Mouse (Mus musculus): Measurements from ENCODE around the gene Gm6793. TPM values are rescaled to one million over a fixed set of nuclear protein-coding genes. Genes with fewer than 3 reads are reported as not detected.

The Gm6793 gene
- total RNA-seq (2015) (0.17 TPM in 1 of 2 replicates, not detected in the other), total RNA-seq (2017) (0.14 and 0.33 TPM in 2 replicates)

- ATAC-seq (replicated peaks; ENCODE audit: poor library complexity): no peak
These were observed at the start of gene Gm6793 for GRCm38 (mm10) chr8:112014936-112015335. Gene Gm6793, minus strand, starts transcription at chr8:112015036.

- peak; percentile 85 for ATAC-seq (replicated peaks; ENCODE audit: poor library complexity)
These were observed 46.5 kb upstream of the Gm6793 start for GRCm38 (mm10) chr8:112061372-112061771.

GRCm38 (mm10) chr8:112054456-112054855, 39.6 kb upstream of the Gm6793 start:
- ATAC-seq (replicated peaks; ENCODE audit: poor library complexity): no peak

GRCm38 (mm10) chr8:112051537-112051936, 36.7 kb upstream of the Gm6793 start:
- no peak for ATAC-seq (replicated peaks; ENCODE audit: poor library complexity)

GRCm38 (mm10) chr8:112049984-112050383, 35.1 kb upstream of the Gm6793 start:
- no peak for ATAC-seq (replicated peaks; ENCODE audit: poor library complexity)

- no peak for ATAC-seq (replicated peaks; ENCODE audit: poor library complexity)
These were observed 33.5 kb upstream of the Gm6793 start for GRCm38 (mm10) chr8:112048293-112048692.

GRCm38 (mm10) chr8:112045896-112046295, 31.1 kb upstream of the Gm6793 start:
- ATAC-seq (replicated peaks; ENCODE audit: poor library complexity): peak; percentile 99

- no peak for ATAC-seq (replicated peaks; ENCODE audit: poor library complexity)
These were observed 30.3 kb upstream of the Gm6793 start for GRCm38 (mm10) chr8:112045182-112045581.

GRCm38 (mm10) chr8:112037521-112037920, 22.7 kb upstream of the Gm6793 start:
- no peak for ATAC-seq (replicated peaks; ENCODE audit: poor library complexity)

GRCm38 (mm10) chr8:112034603-112035002, 19.8 kb upstream of the Gm6793 start:
- peak; percentile 99 for ATAC-seq (replicated peaks; ENCODE audit: poor library complexity)

GRCm38 (mm10) chr8:112033071-112033470, 18.2 kb upstream of the Gm6793 start:
- no peak for ATAC-seq (replicated peaks; ENCODE audit: poor library complexity)

- ATAC-seq (replicated peaks; ENCODE audit: poor library complexity): no peak
These were observed 15.8 kb upstream of the Gm6793 start for GRCm38 (mm10) chr8:112030663-112031062.

- no peak for ATAC-seq (replicated peaks; ENCODE audit: poor library complexity)
These were observed 14.6 kb upstream of the Gm6793 start for GRCm38 (mm10) chr8:112029455-112029854.

GRCm38 (mm10) chr8:112011816-112012242, 3.0 kb downstream of the Gm6793 start:
- peak; percentile 45 for ATAC-seq (replicated peaks; ENCODE audit: poor library complexity)

GRCm38 (mm10) chr8:112010997-112011815, 3.6 kb downstream of the Gm6793 start, which contains the start of the genes Kars and Terf2ip:
Gene Kars, minus strand, starts transcription at chr8:112011323.
Gene Terf2ip, plus strand, starts transcription at chr8:112011398.
- ATAC-seq (replicated peaks; ENCODE audit: poor library complexity): peak; percentile 82

GRCm38 (mm10) chr8:112009558-112009957, 5.3 kb downstream of the Gm6793 start:
- no peak for ATAC-seq (replicated peaks; ENCODE audit: poor library complexity)

- ATAC-seq (replicated peaks; ENCODE audit: poor library complexity): no peak
These were observed 7.2 kb downstream of the Gm6793 start for GRCm38 (mm10) chr8:112007669-112008068.

- ATAC-seq (replicated peaks; ENCODE audit: poor library complexity): no peak
These were observed 9.2 kb downstream of the Gm6793 start for GRCm38 (mm10) chr8:112005601-112006000.

GRCm38 (mm10) chr8:112004754-112005153, 10.1 kb downstream of the Gm6793 start:
- ATAC-seq (replicated peaks; ENCODE audit: poor library complexity): no peak

- ATAC-seq (replicated peaks; ENCODE audit: poor library complexity): no peak
These were observed 22.2 kb downstream of the Gm6793 start for GRCm38 (mm10) chr8:111992703-111993039.

GRCm38 (mm10) chr8:111992013-111992702, 22.7 kb downstream of the Gm6793 start, which contains the start of gene Adat1:
Gene Adat1, minus strand, starts transcription at chr8:111992302.
- peak; percentile 96 for ATAC-seq (replicated peaks; ENCODE audit: poor library complexity)

GRCm38 (mm10) chr8:111991278-111991677, 23.6 kb downstream of the Gm6793 start:
- no peak for ATAC-seq (replicated peaks; ENCODE audit: poor library complexity)

Data from megakaryocyte progenitor cell, adult 5-6 weeks (primary cell).